Mouse (Mus musculus): ENCODE results near the gene Nup107. TPM values are rescaled to one million over a fixed set of nuclear protein-coding genes. Genes with fewer than 3 reads are reported as not detected.

Gene Nup107
- polyA plus RNA-seq, 1 experiment from 2014 or later = 96.3 TPM

- Histone ChIP-seq H3K9me3 (ENCODE audit: low read depth, low read length) (no peaks in the 10 kb centered on the region), H3K4me3 (ENCODE audit: low read depth, low read length) (no peak overlapping the region), H3K36me3 (ENCODE audit: insufficient read depth) (peaks cover 59% of the 10 kb centered on the region), H3K27ac (ENCODE audit: low read depth) (no peak overlapping the region), H3K9ac (no peak overlapping the region), H3K27me3 (ENCODE audit: insufficient read depth, low read length) (no peaks in the 10 kb centered on the region), H3K4me2 (no peak overlapping the region), H3K4me1 (ENCODE audit: insufficient read depth) (no peaks in the 10 kb centered on the region)
- ATAC-seq (ENCODE audit: insufficient read depth) = no peak
- no peak for DNase-seq
- TF ChIP-seq CTCF (IDR thresholded peaks at IDR 0.05; ENCODE audit: low read depth) = no peak
- 93% methylated on average over 14 of the region's 14 CpGs for WGBS
These were observed 41.3 kb downstream of the Nup107 start for GRCm38 (mm10) chr10:117751282-117751610.

DNA sequence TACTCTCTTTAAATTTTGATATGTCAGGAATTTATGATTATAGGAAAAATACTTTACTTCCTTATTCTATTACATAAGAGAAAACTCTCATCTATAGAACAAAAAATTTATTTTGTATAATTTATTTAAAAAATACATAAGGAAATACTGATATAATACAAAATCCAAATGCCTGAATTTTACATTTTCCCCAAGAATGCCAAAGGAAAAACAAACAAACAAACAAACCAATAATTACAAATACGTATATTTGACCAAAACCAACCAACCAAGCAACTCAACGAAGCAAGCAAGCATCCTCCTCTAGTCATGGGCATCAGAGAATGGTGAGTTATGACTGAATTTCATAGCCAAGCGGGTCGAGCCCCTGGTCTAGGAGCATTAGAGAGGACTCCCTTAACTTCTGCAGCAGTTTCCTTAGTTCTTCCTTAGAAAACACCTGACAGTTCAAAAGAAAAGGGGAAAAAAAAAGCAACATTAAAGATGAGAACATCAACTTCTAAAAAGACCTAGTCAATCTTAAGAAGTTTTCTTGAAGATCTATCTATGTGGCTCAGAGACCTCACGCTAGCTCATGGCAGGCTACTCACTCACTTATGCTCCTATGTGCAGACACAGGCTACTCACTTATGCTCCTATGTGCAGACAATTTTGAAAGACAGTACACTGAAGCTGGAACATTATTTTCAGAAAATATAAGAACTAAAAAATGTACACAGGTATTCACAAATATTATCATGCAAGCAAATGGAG lies 41.8 kb downstream of the Nup107 start:
- H3K36me3 ChIP-seq (ENCODE audit: insufficient read depth) = peaks cover 54% of the 10 kb centered on the region
- WGBS = 97% methylated on average over 5 of the region's 5 CpGs
- no peak for TF ChIP-seq CTCF (IDR thresholded peaks at IDR 0.05; ENCODE audit: low read depth)

GRCm38 (mm10) chr10:117749787-117750343 lies 42.6 kb downstream of the Nup107 start:
- peaks cover 46% of the 10 kb centered on the region for H3K36me3 ChIP-seq (ENCODE audit: insufficient read depth)
- no peak for DNase-seq
- TF ChIP-seq CTCF (IDR thresholded peaks at IDR 0.05; ENCODE audit: low read depth) = no peak
- 0 out of 2 replicates have a peak, but pooled peaks cover 5% of the 10 kb centered on the region for H3K4me1 ChIP-seq (ENCODE audit: insufficient read depth)
- no peak for ATAC-seq (ENCODE audit: insufficient read depth)
- H3K9ac ChIP-seq = no peak overlapping the region
- 93% methylated on average over 14 of the region's 14 CpGs for WGBS
- no peaks in the 10 kb centered on the region for H3K9me3 ChIP-seq (ENCODE audit: low read depth, low read length)
- no peak overlapping the region for H3K4me3 ChIP-seq (ENCODE audit: low read depth, low read length)
- H3K27ac ChIP-seq (ENCODE audit: low read depth) = no peak overlapping the region
- H3K27me3 ChIP-seq (ENCODE audit: insufficient read depth, low read length) = no peaks in the 10 kb centered on the region
- H3K4me2 ChIP-seq = no peak overlapping the region

More for the DNA sequence above, 41.8 kb downstream of the Nup107 start:
- no peak overlapping the region for H3K4me3 ChIP-seq (ENCODE audit: low read depth, low read length)
- no peak overlapping the region for H3K27ac ChIP-seq (ENCODE audit: low read depth)
- no peak for DNase-seq
- no peaks in the 10 kb centered on the region for H3K27me3 ChIP-seq (ENCODE audit: insufficient read depth, low read length)
- H3K4me1 ChIP-seq (ENCODE audit: insufficient read depth) = no peaks in the 10 kb centered on the region
- no peak overlapping the region for H3K4me2 ChIP-seq
- no peaks in the 10 kb centered on the region for H3K9me3 ChIP-seq (ENCODE audit: low read depth, low read length)
- ATAC-seq (ENCODE audit: insufficient read depth) = no peak
- H3K9ac ChIP-seq = no peak overlapping the region

DNA sequence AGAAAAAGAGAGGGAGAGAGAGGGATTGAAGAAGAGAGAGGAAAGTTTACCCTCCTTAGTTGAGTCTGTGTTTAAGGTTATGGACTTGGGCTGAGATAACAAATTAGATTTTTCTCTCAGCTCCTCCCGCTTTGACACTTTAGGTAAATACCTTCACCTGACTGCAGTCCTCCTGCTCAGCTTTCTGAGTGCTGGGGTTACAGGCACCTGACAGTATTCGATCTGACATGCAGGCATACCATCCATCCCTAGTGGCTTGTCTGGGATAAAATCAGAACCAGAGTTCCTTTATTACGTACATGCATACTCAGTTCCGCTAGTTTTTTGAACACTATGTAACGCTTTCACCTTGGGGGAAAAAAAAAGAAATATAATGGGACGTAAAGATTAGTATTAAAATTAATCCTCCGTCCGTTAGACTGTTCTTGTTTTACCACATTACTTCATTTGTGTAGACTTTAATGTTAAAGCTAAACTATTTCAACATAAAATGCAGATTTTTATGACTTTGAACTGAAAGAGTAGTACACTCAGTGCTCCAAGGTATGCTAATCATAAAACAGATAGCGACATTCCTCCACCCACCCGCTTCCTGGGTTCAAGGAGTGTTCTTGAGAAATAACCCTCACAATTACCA lies 43.3 kb downstream of the Nup107 start:
- peaks cover 42% of the 10 kb centered on the region for H3K36me3 ChIP-seq (ENCODE audit: insufficient read depth)
- 0 out of 2 replicates have a peak, but pooled peaks cover 6% of the 10 kb centered on the region for H3K4me1 ChIP-seq (ENCODE audit: insufficient read depth)
- no peak overlapping the region for H3K27ac ChIP-seq (ENCODE audit: low read depth)
- H3K4me3 ChIP-seq (ENCODE audit: low read depth, low read length) = no peak overlapping the region
- H3K9me3 ChIP-seq (ENCODE audit: low read depth, low read length) = no peaks in the 10 kb centered on the region
- H3K9ac ChIP-seq = no peak overlapping the region
- H3K4me2 ChIP-seq = no peak overlapping the region
- 95% methylated on average over 10 of the region's 10 CpGs for WGBS
- no peak for TF ChIP-seq CTCF (IDR thresholded peaks at IDR 0.05; ENCODE audit: low read depth)
- DNase-seq = no peak
- ATAC-seq (ENCODE audit: insufficient read depth) = no peak
- H3K27me3 ChIP-seq (ENCODE audit: insufficient read depth, low read length) = no peaks in the 10 kb centered on the region

GRCm38 (mm10) chr10:117748276-117749049 lies 44.0 kb downstream of the Nup107 start:
- H3K4me2 ChIP-seq = no peak overlapping the region
- H3K9ac ChIP-seq = no peak overlapping the region
- no peak overlapping the region for H3K27ac ChIP-seq (ENCODE audit: low read depth)
- no peaks in the 10 kb centered on the region for H3K9me3 ChIP-seq (ENCODE audit: low read depth, low read length)
- no peak overlapping the region for H3K4me3 ChIP-seq (ENCODE audit: low read depth, low read length)
- peaks cover 45% of the 10 kb centered on the region for H3K36me3 ChIP-seq (ENCODE audit: insufficient read depth)
- H3K27me3 ChIP-seq (ENCODE audit: insufficient read depth, low read length) = no peaks in the 10 kb centered on the region
- ATAC-seq (ENCODE audit: insufficient read depth) = no peak
- DNase-seq = no peak
- H3K4me1 ChIP-seq (ENCODE audit: insufficient read depth) = 0 out of 2 replicates have a peak, but pooled peaks cover 6% of the 10 kb centered on the region
- WGBS = 87% methylated on average over 10 of the region's 10 CpGs
- no peak for TF ChIP-seq CTCF (IDR thresholded peaks at IDR 0.05; ENCODE audit: low read depth)

- no peak for ATAC-seq (ENCODE audit: insufficient read depth)
- WGBS = 90% methylated on average over 7 of the region's 7 CpGs
These were observed 44.8 kb downstream of the Nup107 start for GRCm38 (mm10) chr10:117747711-117748110.

More at GRCm38 (mm10) chr10:117747711-117748110, 44.8 kb downstream of the Nup107 start:
- DNase-seq = no peak
- Histone ChIP-seq H3K27me3 (ENCODE audit: insufficient read depth, low read length) (no peaks in the 10 kb centered on the region), H3K27ac (ENCODE audit: low read depth) (no peak overlapping the region), H3K9ac (no peak overlapping the region), H3K36me3 (ENCODE audit: insufficient read depth) (peaks cover 40% of the 10 kb centered on the region), H3K9me3 (ENCODE audit: low read depth, low read length) (no peaks in the 10 kb centered on the region), H3K4me3 (ENCODE audit: low read depth, low read length) (no peak overlapping the region), H3K4me2 (no peak overlapping the region), H3K4me1 (ENCODE audit: insufficient read depth) (0 out of 2 replicates have a peak, but pooled peaks cover 6% of the 10 kb centered on the region)
- TF ChIP-seq CTCF (IDR thresholded peaks at IDR 0.05; ENCODE audit: low read depth) = no peak

Data from lung, embryonic 14.5 days (tissue).